Mouse (Mus musculus) frontal cortex, postnatal 25 days (tissue): ENCODE results near the gene Lsmem1.

Experiments used
- DNase-seq, 2 experiments: peaks; one replicate each; pipeline ENCODE4 v3.0.0; 2022; ENCODE audit warnings: low spot score in 2 of 2

Gene Lsmem1

DNA sequence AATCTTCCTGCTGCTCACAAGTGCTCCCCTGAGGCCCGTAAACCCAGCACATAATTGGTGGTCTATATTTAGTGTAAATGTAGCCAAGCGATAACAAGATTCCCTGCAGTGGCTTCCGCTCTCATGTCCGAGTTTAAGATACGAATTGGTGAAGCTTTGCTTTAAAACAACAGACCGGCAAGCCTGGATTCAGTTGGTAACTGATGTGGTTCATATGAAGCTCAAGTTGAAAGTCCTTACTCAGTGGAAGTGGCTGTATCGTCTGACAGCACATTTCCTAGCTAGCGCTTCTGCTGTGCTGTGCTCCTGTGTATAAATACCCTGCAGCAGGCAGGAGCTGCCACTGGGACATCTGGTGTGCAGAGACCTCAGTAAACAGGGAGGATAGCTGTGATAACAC, at the start of gene Lsmem1:
Lsmem1 (minus strand) TSS at position 189 of the 400 bp plus-strand sequence.
- DNase-seq = peak in 1 of 2 experiments; percentile 14

DNA sequence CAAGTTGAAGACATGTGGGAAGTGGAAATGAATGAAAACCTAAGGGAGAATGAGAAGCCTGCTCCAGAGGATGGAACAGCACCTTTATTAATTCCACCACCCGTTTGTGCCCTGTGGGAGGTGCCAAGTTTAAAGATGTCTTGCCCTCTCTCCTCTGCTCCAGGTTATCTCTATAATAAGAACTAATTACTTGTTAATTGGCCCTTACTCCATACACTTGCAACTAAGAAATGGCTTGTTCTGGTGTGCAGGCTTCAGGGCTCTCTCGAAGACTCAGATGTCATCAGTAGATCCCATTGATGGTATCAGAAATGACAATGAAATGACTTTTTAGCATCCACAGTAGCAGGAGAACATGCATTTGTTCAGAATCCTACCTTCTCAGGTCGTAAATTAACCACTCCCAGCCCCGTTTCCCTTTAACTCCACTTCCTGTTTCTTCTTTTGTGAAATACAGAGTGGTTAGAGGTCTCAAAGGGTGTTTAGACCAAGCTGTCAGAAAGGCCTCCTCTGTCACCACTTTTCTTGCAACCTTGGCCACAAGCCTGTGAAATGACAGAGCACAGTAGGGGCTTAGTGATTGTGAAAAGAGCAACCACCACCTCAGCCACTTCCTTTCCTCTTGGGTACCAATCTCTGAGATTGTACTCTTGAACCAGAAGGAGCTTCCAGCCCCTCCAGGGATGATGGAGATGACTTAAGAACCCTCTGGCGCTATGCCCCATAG, 49.3 kb upstream of the Lsmem1 start, which contains the start of gene Ifrd1:
Ifrd1 (minus strand) TSS at position 51 of the 727 bp plus-strand sequence.
- no peak for DNase-seq

DNA sequence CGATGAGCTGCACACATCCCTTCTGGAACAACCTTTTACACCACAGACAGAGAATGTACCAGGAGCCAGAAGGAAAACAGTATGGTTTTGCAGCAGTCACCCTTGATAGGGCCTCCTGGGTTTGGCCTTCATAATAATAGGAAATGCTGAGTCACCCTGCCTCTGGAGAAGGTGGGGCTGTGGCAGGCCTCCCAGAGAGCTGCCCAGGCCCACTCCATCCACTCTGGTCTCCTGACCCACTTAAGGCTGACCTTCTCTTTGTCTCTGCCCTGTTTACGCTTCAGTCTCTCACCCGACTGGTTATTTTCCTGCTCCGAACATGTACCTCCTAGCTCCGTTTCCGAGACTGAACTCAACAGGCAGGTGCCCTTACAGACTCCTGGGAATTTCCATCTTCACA, 48.7 kb upstream of the Lsmem1 start:
- no peak for DNase-seq

DNA sequence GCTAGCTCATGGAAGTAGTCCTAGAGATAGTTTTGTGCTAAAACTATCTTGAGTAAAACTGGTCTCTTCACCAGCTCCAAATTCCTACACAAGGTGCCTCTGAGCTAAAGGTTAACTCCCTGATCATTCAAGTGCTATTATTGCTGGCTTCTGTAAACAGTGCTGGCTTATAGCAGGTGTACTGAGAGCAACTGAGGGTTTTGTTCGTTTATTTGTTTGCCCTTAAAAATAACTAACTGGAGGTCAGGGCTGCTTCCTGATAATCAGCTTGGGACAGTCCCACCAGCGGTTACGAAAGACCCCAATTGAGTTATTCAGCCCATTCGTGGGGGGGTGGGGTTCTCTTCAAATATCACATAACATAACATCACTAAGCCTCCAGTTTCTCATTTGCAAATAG, 48.1 kb upstream of the Lsmem1 start:
- DNase-seq = no peak

DNA sequence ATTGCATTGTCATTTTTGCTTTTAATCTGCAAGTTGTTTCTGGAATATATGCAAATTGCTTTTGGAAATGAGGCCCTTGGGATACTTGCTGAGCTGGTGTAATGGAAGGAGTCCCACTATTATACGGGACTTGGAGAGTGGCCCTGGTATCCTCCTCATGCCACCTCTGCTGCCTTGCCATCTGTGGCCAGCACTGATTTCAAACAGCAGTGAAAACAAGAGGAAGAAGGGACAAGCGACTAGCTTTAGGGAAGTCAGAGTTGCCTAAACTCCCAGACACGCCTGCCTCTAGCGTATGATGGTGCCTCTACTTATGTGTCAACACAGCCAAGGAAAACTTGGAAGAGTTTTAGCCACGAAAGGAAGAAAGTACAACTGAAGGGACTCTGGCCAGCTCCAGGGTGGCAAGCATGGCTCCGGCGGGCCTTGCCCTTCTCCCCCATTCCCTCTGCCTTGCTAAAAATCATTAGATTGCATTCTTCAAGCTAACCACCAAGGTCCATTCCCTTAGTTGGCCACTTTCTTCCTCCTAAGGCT, 46.2 kb upstream of the Lsmem1 start:
- no peak for DNase-seq

DNA sequence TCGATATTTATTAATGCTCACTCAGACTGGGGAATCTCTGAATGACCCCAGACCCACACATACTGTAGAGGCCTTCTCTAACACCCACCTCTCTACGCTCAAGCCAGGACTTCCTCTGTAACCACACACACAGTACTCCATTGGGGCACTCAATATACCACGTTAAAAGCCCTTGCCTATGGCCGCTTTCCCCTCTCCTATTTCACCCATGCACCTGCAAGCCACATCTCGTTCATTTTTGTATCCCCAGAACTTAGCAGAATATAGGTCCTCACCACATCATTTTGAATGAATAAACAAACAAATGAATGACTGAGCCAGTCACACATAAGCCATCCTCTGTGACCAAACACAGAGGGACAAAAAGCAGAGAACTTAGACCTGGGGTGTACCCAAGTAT, 45.6 kb upstream of the Lsmem1 start:
- no peak for DNase-seq

DNA sequence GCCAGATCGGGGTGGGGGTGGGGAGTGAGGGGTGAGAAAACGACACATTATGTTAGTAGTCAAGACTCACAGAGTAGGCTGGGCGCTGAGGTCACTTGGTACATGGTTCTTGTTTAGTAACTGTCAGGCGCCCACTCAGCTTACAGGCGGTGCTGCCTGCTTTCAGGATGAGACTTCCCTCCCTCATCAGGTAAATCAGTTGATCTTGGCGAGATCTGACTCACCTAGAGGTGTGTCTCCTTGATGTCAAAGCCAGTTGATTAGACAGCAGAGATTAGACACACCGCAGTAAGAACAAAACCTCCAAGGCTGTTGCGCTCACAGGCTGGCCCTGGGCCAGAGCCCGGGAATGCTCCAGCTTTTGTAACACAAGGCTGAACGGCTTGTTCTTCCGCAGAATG, 44.5 kb upstream of the Lsmem1 start:
- no peak for DNase-seq

DNA sequence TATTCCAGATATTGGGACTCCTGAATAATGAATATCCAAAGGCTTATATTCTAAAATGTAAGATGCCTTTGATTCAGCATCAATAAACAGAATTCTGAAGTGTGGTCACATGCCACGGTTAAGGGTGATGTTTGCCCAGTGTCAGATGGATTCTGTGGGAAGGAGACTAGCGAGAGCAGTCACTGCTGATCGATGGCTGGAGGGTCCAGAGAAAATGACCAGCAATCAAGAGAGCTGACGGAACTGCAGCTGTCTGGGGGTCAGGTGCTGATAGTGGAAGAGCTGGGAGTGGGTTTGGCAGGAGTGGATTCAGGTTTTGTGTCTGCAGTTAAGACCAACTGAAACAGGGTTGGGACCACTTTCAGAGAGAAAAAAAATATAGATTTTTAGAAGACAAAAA, 44.0 kb upstream of the Lsmem1 start:
- no peak for DNase-seq

DNA sequence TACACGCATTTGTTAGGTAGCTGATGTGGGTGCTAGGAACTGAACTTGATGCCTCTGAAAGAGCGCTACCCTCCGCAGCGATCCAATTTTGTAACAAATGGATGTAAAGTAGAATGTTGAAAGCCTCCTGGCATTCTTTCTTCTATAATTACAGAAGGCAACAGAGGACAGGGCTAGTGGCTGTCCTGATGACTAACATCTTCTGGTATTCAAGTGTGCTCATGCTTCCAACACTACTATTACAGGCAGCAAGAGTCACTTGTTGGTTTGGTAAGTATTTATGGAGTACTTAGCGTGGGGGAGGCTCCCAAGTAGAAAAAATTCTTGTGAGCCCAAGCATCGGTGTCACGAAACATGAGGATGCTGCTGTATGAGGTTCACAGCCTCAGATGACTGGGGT, 39.9 kb upstream of the Lsmem1 start:
- DNase-seq = no peak

DNA sequence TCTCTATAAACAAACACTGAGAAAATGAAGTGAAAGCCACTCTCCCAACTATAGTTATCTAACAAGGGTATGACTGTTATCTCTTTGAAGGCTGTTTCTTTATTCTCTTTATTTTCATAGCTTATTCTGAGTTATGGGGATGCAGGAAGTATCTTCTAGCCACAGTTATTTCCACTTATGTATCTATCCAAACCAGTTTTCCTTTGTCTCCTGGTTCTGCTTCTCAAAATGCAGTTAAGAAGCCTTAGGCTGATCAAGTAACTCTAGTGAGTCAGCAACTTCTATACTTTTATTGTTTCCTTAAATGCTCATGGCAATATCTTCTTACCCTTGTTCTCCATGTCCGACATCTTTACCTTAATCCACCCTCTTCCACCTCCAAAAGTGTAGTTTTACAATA, 32.9 kb upstream of the Lsmem1 start:
- DNase-seq = no peak

DNA sequence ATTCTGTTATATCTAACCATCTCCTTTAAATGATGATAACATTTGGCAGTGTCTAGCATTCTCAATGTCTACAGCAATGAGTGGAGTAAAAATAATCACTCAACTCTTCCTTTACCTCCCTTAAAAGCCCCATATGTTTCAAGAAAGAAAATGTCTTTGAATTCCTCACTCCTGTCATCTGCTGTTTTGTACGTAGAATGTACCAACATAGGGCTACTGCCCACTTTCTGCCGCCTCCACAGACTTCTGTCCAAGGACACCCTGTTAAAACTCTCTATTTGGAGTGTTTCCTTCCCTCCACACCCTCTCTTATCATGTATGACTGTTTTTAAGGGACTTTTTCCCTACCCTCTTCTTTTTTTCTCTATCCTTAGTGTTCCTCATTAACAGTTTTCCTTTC, 32.3 kb upstream of the Lsmem1 start:
- DNase-seq = no peak

DNA sequence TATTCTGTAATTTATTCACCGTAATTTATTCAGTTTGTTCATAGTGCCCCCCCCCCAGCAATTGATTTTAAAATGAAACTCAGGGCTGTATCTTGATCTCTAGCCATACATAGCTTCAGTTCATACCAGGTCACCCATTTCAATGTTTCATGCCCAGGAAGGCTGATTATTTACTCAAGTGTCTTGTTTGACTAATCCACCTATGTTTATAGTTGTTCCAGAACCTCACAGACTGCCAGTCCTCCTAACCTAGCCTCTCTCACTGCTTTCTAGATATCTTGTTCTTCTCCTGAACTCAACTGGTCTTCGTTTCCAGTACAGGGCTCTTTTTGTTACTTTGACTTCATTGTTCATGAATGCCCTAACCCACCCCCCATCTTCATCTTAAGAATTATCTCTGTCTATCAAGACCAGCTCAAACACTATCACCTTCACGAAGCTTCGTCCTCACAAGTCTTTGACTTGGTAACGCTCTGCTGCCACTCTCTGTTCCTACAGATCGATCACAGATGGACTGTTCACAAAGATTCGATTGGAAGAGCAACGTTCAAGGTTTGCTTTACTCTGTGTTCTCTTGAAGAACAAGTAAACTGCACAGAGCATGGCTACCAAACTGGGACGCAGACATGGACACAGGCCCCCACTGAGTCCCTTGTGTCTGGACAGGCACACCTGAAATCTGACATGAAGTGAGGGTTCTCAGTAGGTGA, 25.0 kb upstream of the Lsmem1 start:
- no peak for DNase-seq

DNA sequence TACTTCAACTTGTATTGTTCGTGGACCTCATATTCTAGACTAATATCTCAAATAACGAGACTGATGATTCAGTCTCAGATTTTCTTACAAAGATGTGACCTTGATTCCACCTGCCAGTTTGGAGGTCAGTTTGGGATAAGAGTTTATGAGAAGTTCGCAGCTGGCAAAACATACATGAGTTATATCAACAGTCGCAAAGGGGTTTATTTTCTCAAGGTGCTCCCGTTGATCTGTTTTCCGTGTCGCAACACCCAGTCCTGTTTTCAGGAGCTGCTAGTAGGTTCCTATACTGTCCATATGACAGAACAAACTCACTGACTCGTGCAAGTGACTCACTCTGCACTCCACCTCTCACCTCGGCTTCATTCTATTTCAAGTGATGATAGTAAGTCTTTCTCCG, 24.4 kb upstream of the Lsmem1 start:
- DNase-seq = no peak

DNA sequence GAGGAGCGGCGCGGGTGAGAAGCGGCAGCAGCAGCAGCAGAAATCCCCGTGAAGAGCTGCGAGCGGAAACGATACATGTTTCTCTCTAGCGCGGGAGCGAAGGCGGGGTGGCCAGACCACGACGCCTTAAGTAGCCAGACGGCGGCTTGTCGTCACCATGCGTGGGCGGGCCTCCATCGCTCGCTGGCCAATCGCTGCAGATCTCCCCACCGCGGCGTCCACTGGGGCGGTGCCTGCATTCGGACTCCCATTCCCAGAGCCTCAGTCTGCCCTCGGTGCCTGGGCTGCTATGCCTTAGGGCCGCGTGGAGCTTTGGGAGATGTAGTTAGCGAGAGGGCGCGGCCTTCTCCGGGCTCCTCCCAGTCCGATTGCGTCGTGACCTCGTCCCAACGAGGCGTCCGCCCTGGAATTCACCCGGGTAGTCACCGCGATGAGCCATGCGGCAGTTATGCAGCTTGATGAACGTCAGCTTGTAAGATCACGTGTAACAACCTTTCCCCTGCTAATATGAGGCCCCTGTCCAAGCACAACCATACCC, 23.9 kb upstream of the Lsmem1 start:
- DNase-seq = peak; percentile 99

DNA sequence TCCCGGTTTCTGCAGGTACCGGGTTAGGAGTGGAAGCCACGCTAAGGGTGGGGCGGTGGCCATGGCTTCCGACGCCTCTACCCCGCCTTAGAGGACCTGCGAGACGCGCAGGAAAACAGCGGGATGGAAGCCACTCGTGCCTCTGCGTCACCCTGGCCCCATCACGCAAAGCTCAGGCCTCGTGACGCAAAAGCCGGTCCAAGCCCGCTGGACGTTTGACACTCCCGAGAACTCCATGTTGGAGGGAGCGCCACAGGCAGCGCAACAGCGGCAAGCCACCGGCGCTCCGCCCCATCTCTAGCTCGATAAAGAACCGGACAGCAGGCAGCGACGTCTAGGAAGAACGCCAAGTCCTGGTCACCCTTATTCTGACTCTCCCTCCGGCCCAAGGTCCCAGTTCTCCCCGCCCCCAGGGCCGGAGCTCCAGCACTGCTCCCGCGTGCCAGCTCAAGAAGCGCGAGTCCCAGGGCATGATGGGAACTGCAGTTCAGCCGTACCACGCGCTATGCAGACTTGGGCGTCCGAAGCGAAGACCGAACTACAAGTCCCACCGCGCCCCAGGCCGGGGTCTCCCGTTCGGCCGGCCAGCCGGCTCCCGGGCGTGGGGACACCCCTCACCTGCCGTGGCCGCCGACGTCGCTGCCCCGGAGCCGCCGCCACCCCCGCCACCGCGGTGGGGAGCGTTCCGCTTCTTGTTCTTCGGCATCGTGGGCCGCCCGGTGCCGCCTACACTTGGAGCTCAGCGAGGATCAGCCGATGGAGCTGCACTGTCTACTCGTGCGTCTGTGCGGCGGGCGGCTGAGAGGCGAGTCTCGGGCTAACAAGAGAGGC, 23.2 kb upstream of the Lsmem1 start:
- DNase-seq = peak; percentile 88 to 91

DNA sequence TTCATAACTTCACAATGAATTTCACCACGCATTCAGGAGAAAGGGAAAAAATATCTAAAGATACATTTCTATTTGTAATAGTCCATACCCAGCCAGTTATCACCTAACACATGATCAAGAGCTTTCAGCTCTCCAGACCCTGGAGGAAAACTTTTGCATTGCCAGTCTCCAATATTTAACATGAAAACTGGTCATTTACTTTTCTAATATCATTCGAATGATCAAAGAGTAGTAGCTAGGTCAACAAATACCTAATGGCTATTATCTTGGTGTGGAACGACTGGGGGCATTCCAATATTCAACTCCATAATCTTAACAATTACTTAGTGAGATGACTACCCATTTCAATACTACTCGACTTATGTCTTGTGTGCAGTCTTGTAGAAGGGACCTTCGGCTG, 22.3 kb upstream of the Lsmem1 start:
- DNase-seq = no peak

DNA sequence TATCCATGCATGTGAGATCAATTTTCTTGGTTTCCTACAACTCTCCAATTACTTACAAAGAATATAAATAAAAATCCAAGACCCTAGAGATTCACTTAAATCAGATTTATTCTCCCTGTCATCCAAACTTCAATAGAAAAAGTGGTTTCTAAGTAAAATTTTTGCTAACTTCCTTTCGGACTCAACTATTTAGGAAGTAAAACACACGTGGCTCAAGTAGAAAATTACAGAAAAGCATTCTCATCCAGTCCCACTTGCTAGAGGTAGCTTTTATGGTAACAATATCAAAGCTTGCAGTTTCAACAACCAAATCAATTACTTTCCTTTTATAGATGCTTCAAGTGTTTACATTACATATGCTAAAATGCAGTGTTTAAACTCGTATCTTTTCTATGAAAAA, 21.6 kb upstream of the Lsmem1 start:
- DNase-seq = no peak

DNA sequence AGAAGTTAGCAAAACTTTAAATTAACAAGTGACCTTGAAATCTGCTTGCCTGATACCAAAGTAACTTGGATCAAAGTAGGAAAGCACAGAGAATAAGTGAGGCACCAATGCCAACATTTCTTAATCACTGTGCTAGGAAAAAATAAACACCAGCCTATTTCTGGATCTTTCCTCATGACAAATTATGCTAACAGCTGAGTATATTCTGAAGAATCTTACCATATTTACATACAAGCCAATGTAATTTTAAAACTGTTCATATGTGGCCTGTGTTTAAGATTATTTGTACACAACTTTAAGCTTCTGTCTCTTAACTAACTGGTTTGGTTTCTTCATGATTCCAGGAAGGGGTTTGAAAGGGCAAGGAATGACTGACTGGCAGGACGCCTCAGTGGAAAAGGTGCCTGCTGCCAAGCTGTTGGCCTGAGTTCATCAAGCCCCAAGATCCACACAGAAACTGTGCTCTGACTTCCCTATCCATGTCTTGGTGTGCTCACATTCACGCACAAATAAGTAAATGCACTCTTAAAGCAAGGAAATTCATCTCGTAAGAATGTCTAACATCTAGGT, 20.8 kb upstream of the Lsmem1 start:
- DNase-seq = no peak

DNA sequence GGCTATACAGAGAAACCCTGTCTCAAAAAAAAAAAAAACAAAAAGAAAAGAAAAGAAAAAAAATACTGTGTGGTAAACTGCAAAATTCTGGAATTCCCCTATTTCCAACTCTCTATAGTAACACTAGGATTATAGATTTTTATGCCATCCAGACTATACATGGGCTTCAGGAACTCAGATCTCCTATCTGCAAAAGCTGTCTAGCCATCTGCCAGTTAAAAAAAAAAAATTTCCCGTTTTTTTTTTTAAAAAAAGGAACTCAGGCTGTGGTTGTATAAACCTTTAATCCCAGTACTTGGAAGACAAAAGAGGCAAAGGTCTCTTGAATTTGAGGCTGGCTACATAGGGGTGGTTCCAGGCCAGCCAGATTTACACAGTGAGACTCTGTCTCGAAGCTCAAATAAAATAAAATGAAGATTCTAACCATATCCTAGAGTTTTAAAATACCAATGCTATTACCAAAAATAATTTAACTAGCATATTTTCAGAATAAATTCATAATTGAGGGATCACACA, 19.2 kb upstream of the Lsmem1 start:
- DNase-seq = no peak

DNA sequence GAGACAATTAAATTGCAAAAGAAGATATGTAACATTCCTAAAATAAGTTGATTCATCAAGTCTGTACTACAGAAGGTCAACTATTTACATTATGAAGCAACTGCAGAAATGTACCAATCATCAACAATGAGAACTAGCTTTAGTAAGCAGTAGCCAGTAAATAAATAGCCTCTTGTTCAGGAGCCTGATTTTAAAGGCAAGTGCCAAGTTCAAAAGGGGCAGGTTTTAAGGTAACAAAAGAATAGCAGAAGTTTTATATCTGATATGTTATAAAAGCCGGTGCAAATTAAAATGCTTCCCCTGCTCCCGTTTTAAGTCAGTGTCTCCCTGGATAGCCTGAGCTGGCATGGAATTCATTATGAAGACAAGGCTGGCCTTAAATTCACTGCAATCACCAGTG, 18.5 kb upstream of the Lsmem1 start:
- DNase-seq = no peak
